Mouse (Mus musculus) MEL (cell line): ENCODE measurements around the gene Gm42417. TPM values are rescaled to one million over a fixed set of nuclear protein-coding genes. Genes with fewer than 3 reads are reported as not detected.

Experiments used
- DNase-seq: peaks from one replicate; pipeline ENCODE4 v3.0.0; 2011; ENCODE audit warnings: low read depth, low spot score
- H3K27ac ChIP-seq: 2 replicates; pipeline ENCODE4 v1.5.1; 2012; ENCODE audit warnings: low read depth, mild to moderate bottlenecking, control low read depth, low read length, moderate library complexity; ENCODE audit not compliant: control insufficient read depth
- H3K27me3 ChIP-seq, 2 experiments: fragments of 150-350 bp in 1 of 2; sonication (generic) in 1 of 2; 2 replicates each; pipeline ENCODE4 v1.6.1; 2012; ENCODE audit warnings: low read length in 2 of 2, mild to moderate bottlenecking in 2 of 2, improper control_type of control experiment in 1 of 2, moderate library complexity in 1 of 2; ENCODE audit not compliant: insufficient read depth in 2 of 2, control insufficient read depth in 1 of 2
- H3K36me3 ChIP-seq, 2 experiments: 2 replicates each; pipeline ENCODE4 v1.6.1; 2012 to 2014; ENCODE audit warnings: low read length in 2 of 2, improper control_type of control experiment in 1 of 2, inconsistent platforms in 1 of 2, mild to moderate bottlenecking in 1 of 2; ENCODE audit not compliant: insufficient read depth in 2 of 2, control insufficient read depth in 1 of 2
- H3K4me1 ChIP-seq, 2 experiments: fragments of 150-350 bp in 1 of 2; sonication (generic) in 1 of 2; 2 replicates each; pipeline ENCODE4 v1.6.1; 2012; ENCODE audit warnings: low read length in 2 of 2, improper control_type of control experiment in 1 of 2, mild to moderate bottlenecking in 1 of 2; ENCODE audit not compliant: insufficient read depth in 2 of 2, control insufficient read depth in 1 of 2
- H3K4me3 ChIP-seq, 2 experiments: fragments of 150-350 bp in 1 of 2; sonication (generic) in 1 of 2; 2 replicates each; pipeline ENCODE4 v1.5.1; 2012; ENCODE audit warnings: low read depth in 2 of 2, low read length in 2 of 2, mild to moderate bottlenecking in 2 of 2, moderate library complexity in 2 of 2, control low read depth in 1 of 2, improper control_type of control experiment in 1 of 2; ENCODE audit not compliant: control insufficient read depth in 1 of 2, insufficient read depth in 1 of 2
- H3K79me2 ChIP-seq: 2 replicates; pipeline ENCODE4 v1.6.1; 2012; ENCODE audit warnings: mild to moderate bottlenecking, low read length, moderate library complexity; ENCODE audit not compliant: control insufficient read depth, poor library complexity, insufficient read depth
- H3K9ac ChIP-seq: 2 replicates; pipeline ENCODE4 v1.6.1; 2012; ENCODE audit warnings: low read depth, mild to moderate bottlenecking, control low read depth, low read length, moderate library complexity; ENCODE audit not compliant: control insufficient read depth, poor library complexity, severe bottlenecking
- H3K9me3 ChIP-seq: fragments of 150-350 bp; sonication (generic); replicated peaks from 2 replicates; pipeline ENCODE4 v1.6.1; 2012; ENCODE audit warnings: mild to moderate bottlenecking, low read length, improper control_type of control experiment, moderate library complexity; ENCODE audit not compliant: insufficient read depth
- BHLHE40 ChIP-seq: IDR thresholded peaks from 2 replicates; pipeline ENCODE4 v1.6.1; 2012; ENCODE audit warnings: low read depth, mild to moderate bottlenecking, inconsistent platforms, low read length, improper control_type of control experiment, borderline replicate concordance
- CHD1 ChIP-seq: IDR thresholded peaks from 2 replicates; pipeline ENCODE4 v1.6.1; 2012; ENCODE audit warnings: low read depth, mild to moderate bottlenecking, inconsistent platforms, low read length, improper control_type of control experiment
- CHD2 ChIP-seq: IDR thresholded peaks from 2 replicates; pipeline ENCODE4 v1.6.1; 2011; ENCODE audit warnings: low read length, improper control_type of control experiment
- E2F4 ChIP-seq: IDR thresholded peaks from 2 replicates; pipeline ENCODE4 v1.6.1; 2011; ENCODE audit warnings: low read depth, low read length, improper control_type of control experiment, borderline replicate concordance
- ELF1 ChIP-seq: IDR thresholded peaks from 2 replicates; pipeline ENCODE4 v1.6.1; 2014; ENCODE audit warnings: low read depth, mild to moderate bottlenecking, inconsistent platforms, low read length, improper control_type of control experiment, moderate library complexity
- JUND ChIP-seq: IDR thresholded peaks from 2 replicates; pipeline ENCODE4 v1.6.1; 2011; ENCODE audit warnings: low read depth, mild to moderate bottlenecking, improper control_type of control experiment, low read length
- KAT2A ChIP-seq: conservative IDR thresholded peaks from 2 replicates; pipeline ENCODE4 v1.6.1; 2012; ENCODE audit warnings: low read depth, low read length, improper control_type of control experiment, inconsistent platforms
- MAFK ChIP-seq: IDR thresholded peaks from 2 replicates; pipeline ENCODE4 v1.6.1; 2011; ENCODE audit warnings: low read depth, mild to moderate bottlenecking, low read length, improper control_type of control experiment, borderline replicate concordance
- MEF2A ChIP-seq: IDR thresholded peaks from 2 replicates; pipeline ENCODE4 v1.6.1; 2014; ENCODE audit warnings: low read depth, mild to moderate bottlenecking, inconsistent platforms, low read length, improper control_type of control experiment; ENCODE audit not compliant: poor library complexity, insufficient replicate concordance, severe bottlenecking; ENCODE audit errors: extremely low read depth
- MXI1 ChIP-seq: IDR thresholded peaks from 2 replicates; pipeline ENCODE4 v1.6.1; 2011; ENCODE audit warnings: mild to moderate bottlenecking, low read depth, low read length, improper control_type of control experiment
- MYB ChIP-seq: IDR thresholded peaks from 2 replicates; pipeline ENCODE4 v1.6.1; 2011; ENCODE audit warnings: mild to moderate bottlenecking, low read depth, low read length, improper control_type of control experiment
- MYC ChIP-seq: IDR thresholded peaks from 2 replicates; pipeline ENCODE4 v1.6.1; 2011; ENCODE audit warnings: low read depth, mild to moderate bottlenecking, low read length, improper control_type of control experiment, moderate library complexity
- POLR2AphosphoS2 ChIP-seq: IDR thresholded peaks from 2 replicates; pipeline ENCODE4 v1.6.1; 2011; ENCODE audit warnings: low read length, improper control_type of control experiment
- POLR2AphosphoS5 ChIP-seq: IDR thresholded peaks from 2 replicates; pipeline ENCODE4 v1.6.1; 2012; ENCODE audit warnings: low read depth, borderline replicate concordance, mild to moderate bottlenecking, inconsistent platforms, low read length, moderate library complexity, mixed read lengths
- SIN3A ChIP-seq: IDR thresholded peaks from 2 replicates; pipeline ENCODE4 v1.6.1; 2012; ENCODE audit warnings: low read length, improper control_type of control experiment, inconsistent platforms
- TAL1 ChIP-seq: IDR thresholded peaks from 2 replicates; pipeline ENCODE4 v1.6.1; 2012; ENCODE audit warnings: mild to moderate bottlenecking, inconsistent platforms, low read length, moderate library complexity, mixed read lengths
- TCF12 ChIP-seq: IDR thresholded peaks from 2 replicates; pipeline ENCODE4 v1.6.1; 2014; ENCODE audit warnings: low read depth, mild to moderate bottlenecking, inconsistent platforms, low read length, improper control_type of control experiment, moderate library complexity
- USF2 ChIP-seq, 2 experiments: IDR thresholded peaks; 2 replicates each; pipeline ENCODE4 v1.6.1; 2011 to 2012; ENCODE audit warnings: improper control_type of control experiment in 2 of 2, low read length in 2 of 2, borderline replicate concordance in 1 of 2, inconsistent platforms in 1 of 2, low read depth in 1 of 2, mild to moderate bottlenecking in 1 of 2; ENCODE audit not compliant: insufficient read depth in 1 of 2
- ZMIZ1 ChIP-seq: IDR thresholded peaks from 2 replicates; pipeline ENCODE4 v1.6.1; 2012; ENCODE audit warnings: low read depth, mild to moderate bottlenecking, inconsistent platforms, low read length, improper control_type of control experiment, moderate library complexity
- ZNF384 ChIP-seq: IDR thresholded peaks from 2 replicates; pipeline ENCODE4 v1.6.1; 2012; ENCODE audit warnings: low read depth, mild to moderate bottlenecking, inconsistent platforms, low read length, improper control_type of control experiment
- polyA plus RNA-seq, 2 experiments: library from polyadenylated mRNA; stranded (reverse) in 1 of 2; unstranded in 1 of 2; fragments of >175 nt in 1 of 2; fragments of >200 nt in 1 of 2; gene quantifications; 2 replicates each; pipeline versions ENCODE4 v1.2.1 to v1.2.4; 2012; ENCODE audit warnings: low replicate concordance in 2 of 2, low read depth in 1 of 2; ENCODE audit not compliant: insufficient read length in 2 of 2, insufficient read depth in 1 of 2, missing spikeins in 1 of 2
- total RNA-seq: library from RNA; depleted of rRNA; stranded (reverse); fragments of 300-350 nt; gene quantifications from 2 replicates; pipeline ENCODE4 v1.2.3, GENCODE M21; 2012

Gene Gm42417
- total and polyA plus RNA-seq, 3 experiments, result 0.74 TPM; not detected in 2

GRCm38 (mm10) chr1:36551904-36552303 is 12.7 kb upstream of the Gm42417 start:
- Histone ChIP-seq H3K27ac (no peak overlapping the region), H3K9ac (no peak overlapping the region), H3K9me3 (no peaks in the 10 kb centered on the region), H3K36me3 (no peaks in the 10 kb centered on the region), H3K27me3 (no peaks in the 10 kb centered on the region), H3K4me1 (peaks cover 0 to 3% of the 10 kb centered on the region in 2 experiments; a peak in 2 of 4 replicates), H3K4me3 (no peak overlapping the region), H3K79me2 (peaks cover under 1% of the 10 kb centered on the region; the same call in 1 of the 2 replicates)
- DNase-seq, result no peak
- TF ChIP-seq MXI1 (no peak), CHD1 (no peak), USF2 (IDR thresholded peaks at IDR 0.05; ENCODE audit: borderline replicate concordance in 1 of 2, insufficient read depth in 1 of 2, low read depth in 1 of 2, low read length in 2 of 2) (no peak), ELF1 (no peak), TAL1 (no peak), CHD2 (no peak), KAT2A (no peak), MYC (no peak), MEF2A (no peak), ZNF384 (no peak), SIN3A (no peak), POLR2AphosphoS2 (no peak), E2F4 (no peak), POLR2AphosphoS5 (no peak), MAFK (no peak)

- DNase-seq, result no peak
- H3K9me3 ChIP-seq, result no peaks in the 10 kb centered on the region
- peaks cover 0 to 3% of the 10 kb centered on the region in 2 experiments; a peak in 3 of 4 replicates for H3K4me1 ChIP-seq
- H3K9ac ChIP-seq, result no peak overlapping the region
- no peak for TF ChIP-seq JUND
- no peak for TF ChIP-seq MYB
- TF ChIP-seq ZMIZ1, result no peak
- no peak for TF ChIP-seq E2F4
- no peak for TF ChIP-seq BHLHE40
- TF ChIP-seq TCF12, result no peak
- no peak for TF ChIP-seq TAL1
- TF ChIP-seq KAT2A, result no peak
- H3K27ac ChIP-seq, result no peak overlapping the region
- H3K36me3 ChIP-seq, result no peaks in the 10 kb centered on the region
- H3K79me2 ChIP-seq, result peaks cover 3% of the 10 kb centered on the region; the same call in 1 of the 2 replicates
- no peak overlapping the region for H3K4me3 ChIP-seq
- no peaks in the 10 kb centered on the region for H3K27me3 ChIP-seq
Observed at GRCm38 (mm10) chr1:36550075-36550863, 11.0 kb upstream of the Gm42417 start.
